Mouse (Mus musculus) left cerebral cortex, adult 8-10 months (tissue): ENCODE results near the gene Fbln2. TPM values are rescaled to one million over a fixed set of nuclear protein-coding genes. Genes with fewer than 3 reads are reported as not detected.

Source experiments
- DNase-seq, 2 experiments: peaks; one replicate each; pipeline ENCODE4 v3.0.0; 2022; ENCODE audit warnings: low spot score in 2 of 2
- total RNA-seq, 4 experiments: library from RNA; stranded (reverse); gene quantifications; 2 replicates each; pipeline ENCODE4 v1.2.4; 2022

Gene Fbln2
- total RNA-seq, 4 experiments from 2014 or later: 6.8 to 8.3 (median 7.3) TPM

GRCm38 (mm10) chr6:91192421-91192820 is 19.8 kb upstream of the Fbln2 start:
- DNase-seq: no peak

- no peak for DNase-seq
Observed at GRCm38 (mm10) chr6:91192851-91193545, 19.3 kb upstream of the Fbln2 start.

- no peak for DNase-seq
Observed at GRCm38 (mm10) chr6:91198456-91198855, 13.8 kb upstream of the Fbln2 start.

- peak; percentile 54 to 73 for DNase-seq
Observed at GRCm38 (mm10) chr6:91200429-91201188, 11.6 kb upstream of the Fbln2 start.

- no peak for DNase-seq
Observed at GRCm38 (mm10) chr6:91201881-91202341, 10.3 kb upstream of the Fbln2 start.

GRCm38 (mm10) chr6:91202571-91202970 is 9.7 kb upstream of the Fbln2 start:
- no peak for DNase-seq

- no peak for DNase-seq
Observed at GRCm38 (mm10) chr6:91205346-91205745, 6.9 kb upstream of the Fbln2 start.

GRCm38 (mm10) chr6:91205791-91206190 is 6.5 kb upstream of the Fbln2 start:
- no peak for DNase-seq

- DNase-seq: no peak
Observed at GRCm38 (mm10) chr6:91207491-91207890, 4.8 kb upstream of the Fbln2 start.

- no peak for DNase-seq
Observed at GRCm38 (mm10) chr6:91209780-91210179, 2.5 kb upstream of the Fbln2 start.

GRCm38 (mm10) chr6:91210852-91211251 is 1.4 kb upstream of the Fbln2 start:
- DNase-seq: no peak

- no peak for DNase-seq
Observed at GRCm38 (mm10) chr6:91212571-91212970, 316 bp downstream of the Fbln2 start.

- no peak for DNase-seq
Observed at GRCm38 (mm10) chr6:91213287-91214218, 1.3 kb downstream of the Fbln2 start.

GRCm38 (mm10) chr6:91215454-91215853 is 3.2 kb downstream of the Fbln2 start:
- DNase-seq: peak in 1 of 2 experiments; percentile 54

GRCm38 (mm10) chr6:91218445-91218844 is 6.2 kb downstream of the Fbln2 start:
- DNase-seq: no peak

GRCm38 (mm10) chr6:91218871-91219270 is 6.6 kb downstream of the Fbln2 start:
- no peak for DNase-seq

- no peak for DNase-seq
Observed at GRCm38 (mm10) chr6:91220062-91220461, 7.8 kb downstream of the Fbln2 start.

GRCm38 (mm10) chr6:91221094-91221493 is 8.8 kb downstream of the Fbln2 start:
- DNase-seq: no peak

- no peak for DNase-seq
Observed at GRCm38 (mm10) chr6:91222694-91223346, 10.6 kb downstream of the Fbln2 start.

GRCm38 (mm10) chr6:91224939-91225338 is 12.7 kb downstream of the Fbln2 start:
- no peak for DNase-seq

- no peak for DNase-seq
Observed at GRCm38 (mm10) chr6:91225346-91225745, 13.1 kb downstream of the Fbln2 start.
